Mouse (Mus musculus): ENCODE measurements around the gene Fbln1.

DNA sequence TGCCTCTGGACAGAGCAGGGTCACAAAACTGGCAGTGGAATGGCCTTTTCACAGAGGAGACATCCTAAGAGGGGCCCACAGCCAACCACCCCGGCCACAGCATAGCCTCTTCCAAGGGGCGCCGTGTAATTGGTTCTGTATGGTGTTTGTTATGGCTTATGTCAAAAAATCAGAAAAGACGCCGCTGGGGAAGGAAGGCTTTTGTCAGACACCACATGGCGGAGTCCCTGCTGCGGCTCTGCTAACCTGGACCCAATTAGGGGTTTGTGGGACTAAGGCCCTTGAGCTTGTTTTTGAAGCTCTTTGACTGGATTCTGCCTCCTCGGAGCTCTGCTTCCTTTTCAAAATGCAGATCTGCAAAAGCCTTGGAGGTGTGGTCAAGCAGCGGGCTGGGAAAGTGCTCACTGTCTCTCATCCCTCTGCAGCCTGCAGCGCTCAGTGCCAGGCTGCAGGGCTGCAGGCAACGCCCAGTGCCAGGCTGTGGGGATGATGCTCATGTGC is 39.3 kb upstream of the Fbln1 start:
- TF ChIP-seq POLR2A (IDR thresholded peaks at IDR 0.05; ENCODE audit: insufficient read depth, low read length): no peak
- TF ChIP-seq EP300 (IDR thresholded peaks at IDR 0.05; ENCODE audit: insufficient read depth, low read depth, low read length): no peak
